Mouse (Mus musculus) kidney, embryonic 14.5 days (tissue): ENCODE data around the gene Pdhx. TPM values are rescaled to one million over a fixed set of nuclear protein-coding genes. Genes with fewer than 3 reads are reported as not detected.

ENCODE experiments used
- ATAC-seq: fragments of 200-750 bp; cut with Nextera tagmentation; 2 replicates; pipeline ENCODE4 v1.8.0; 2017; ENCODE audit warnings: moderate number of reproducible peaks, mild to moderate bottlenecking, moderate TSS enrichment, moderate library complexity; ENCODE audit not compliant: low FRiP score, low TSS enrichment
- H3K27ac ChIP-seq: fragments of 300-500 bp; sonication (generic); 2 replicates; pipeline ENCODE4 v1.5.1; 2014; ENCODE audit warnings: low read depth, mild to moderate bottlenecking, low read length, moderate library complexity, mixed read lengths
- H3K27me3 ChIP-seq: fragments of 300-500 bp; sonication (generic); 2 replicates; pipeline ENCODE4 v1.6.1; 2014; ENCODE audit warnings: mild to moderate bottlenecking, low read length; ENCODE audit not compliant: control insufficient read depth, insufficient read depth
- H3K36me3 ChIP-seq: fragments of 300-500 bp; sonication (generic); 2 replicates; pipeline ENCODE4 v1.6.1; 2014; ENCODE audit warnings: low read length, mixed read lengths; ENCODE audit not compliant: control insufficient read depth, insufficient read depth
- H3K4me1 ChIP-seq: fragments of 300-500 bp; sonication (generic); 2 replicates; pipeline ENCODE4 v1.6.1; 2014; ENCODE audit warnings: low read length, mixed read lengths; ENCODE audit not compliant: control insufficient read depth, insufficient read depth
- H3K4me2 ChIP-seq: fragments of 300-500 bp; sonication (generic); replicated peaks from 2 replicates; pipeline ENCODE4 v1.6.1; 2014; ENCODE audit warnings: low read depth, mild to moderate bottlenecking, low read length
- H3K4me3 ChIP-seq: fragments of 300-500 bp; sonication (generic); 2 replicates; pipeline ENCODE4 v1.5.1; 2014; ENCODE audit warnings: mild to moderate bottlenecking, low read length
- H3K9ac ChIP-seq: fragments of 300-500 bp; sonication (generic); 2 replicates; pipeline ENCODE4 v1.6.1; 2014; ENCODE audit warnings: low read depth, mild to moderate bottlenecking, low read length, moderate library complexity
- H3K9me3 ChIP-seq: fragments of 300-500 bp; sonication (generic); 2 replicates; pipeline ENCODE4 v1.6.1; 2016; ENCODE audit warnings: low read length; ENCODE audit not compliant: control insufficient read depth
- WGBS: fragments of 180-500 bp; shearing (Covaris S2); extraction: QIAGEN DNeasy Blood & Tissue Kit; methylation state at CpG from one replicate; pipeline ENCODE4 v1.1.7; 2014; 5-methylcytosine and 5-hydroxymethylcytosine counted together
- polyA plus RNA-seq: library from polyadenylated mRNA; unstranded; fragments of >200 nt; fragmentation: Nextera tagmentation; extraction: Ambion mirVana; gene quantifications from 2 replicates; pipeline ENCODE4 v1.2.1, GENCODE M21; 2014

Pdhx gene
- polyA plus RNA-seq = 31.5 and 38.3 TPM in 2 replicates

DNA sequence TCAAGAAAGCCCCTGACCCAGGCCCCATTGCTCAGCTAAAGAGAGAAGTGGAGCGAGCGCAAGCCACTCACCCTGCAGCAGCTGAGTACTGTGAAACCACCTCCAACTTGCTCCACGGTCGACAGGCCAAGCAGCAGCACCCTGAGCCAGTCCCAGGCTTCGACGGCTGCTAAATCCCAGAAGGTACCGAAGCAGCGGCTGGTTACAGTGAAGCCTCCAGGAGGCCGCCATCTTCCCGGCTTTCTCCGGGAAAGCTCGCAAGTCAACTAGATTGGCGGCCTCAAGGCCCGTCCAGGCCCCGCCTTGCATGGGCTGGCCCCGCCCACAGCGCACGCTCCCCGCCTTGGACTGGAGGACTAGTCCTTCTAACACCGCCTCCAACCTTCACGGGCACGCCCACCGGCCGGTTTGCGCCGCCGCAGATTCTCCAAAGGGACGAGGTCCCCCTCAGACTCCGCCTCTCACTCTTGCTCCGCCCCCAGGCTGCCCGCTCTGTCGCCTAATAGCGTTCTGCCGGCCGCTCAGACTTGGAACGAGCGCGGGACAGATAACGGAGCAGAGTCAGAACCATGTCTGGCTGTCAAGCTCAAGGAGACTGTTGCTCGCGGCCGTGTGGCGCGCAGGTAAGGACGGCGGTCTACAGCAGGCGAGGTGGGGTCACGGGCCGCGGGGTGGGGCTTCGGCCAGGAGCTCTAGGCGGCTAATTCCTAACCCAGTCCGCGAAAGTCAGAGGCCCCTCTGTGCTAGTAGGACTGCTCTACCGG is at the start of gene Pdhx, which contains the start of gene Apip:
TSS of gene Pdhx (minus strand) at position 295 of the 764 bp plus-strand sequence.
TSS of gene Apip (plus strand) at position 457 of the 764 bp plus-strand sequence.
- ATAC-seq = peak; percentile 99
- Histone ChIP-seq H3K9me3 (no peaks in the 10 kb centered on the region), H3K4me1 (peaks cover 10% of the 10 kb centered on the region; the same call in 1 of the 2 replicates), H3K4me2 (peak within 1 kb of the TSS; percentile 50), H3K9ac (peak within 1 kb of the TSS; percentile 76), H3K27ac (peak within 1 kb of the TSS; percentile 59), H3K4me3 (peak within 1 kb of the TSS; percentile 69), H3K36me3 (0 out of 2 replicates have a peak, but pooled peaks cover 2% of the 10 kb centered on the region), H3K27me3 (no peaks in the 10 kb centered on the region)
- under 1% methylated on average over 55 of the region's 55 CpGs for WGBS

DNA sequence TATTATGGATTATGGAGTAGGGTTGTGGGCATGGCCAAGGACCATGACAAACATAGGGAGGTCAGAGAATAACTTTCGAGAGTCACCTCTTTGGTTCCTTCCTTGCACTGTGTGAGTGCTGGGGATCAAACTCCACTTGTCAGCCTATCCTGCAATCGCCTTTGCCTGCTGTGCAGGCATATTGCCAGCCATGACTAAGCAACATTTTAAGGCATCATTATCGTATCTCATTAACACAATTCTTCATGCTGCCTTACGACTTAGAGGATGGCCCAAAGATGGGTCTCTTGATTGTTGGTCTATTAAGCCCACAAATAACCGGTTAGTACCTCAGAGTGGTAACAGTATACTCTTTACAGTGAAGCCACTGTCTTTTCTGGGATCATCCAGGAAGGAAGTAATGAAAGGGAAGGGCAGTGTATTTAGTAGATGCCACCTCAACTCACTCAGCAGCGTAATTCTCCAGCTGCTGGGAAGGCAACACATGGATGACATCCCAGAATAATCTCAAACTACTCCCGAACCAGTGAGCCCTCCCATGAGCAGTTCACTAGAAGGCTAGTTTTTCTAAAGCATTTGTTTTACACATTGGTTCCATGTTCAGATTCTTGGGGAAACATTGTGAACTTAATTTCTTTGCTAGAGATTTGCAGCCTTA is 46.0 kb upstream of the Pdhx start:
- H3K36me3 ChIP-seq = no peaks in the 10 kb centered on the region
- no peak overlapping the region for H3K4me3 ChIP-seq
- H3K4me1 ChIP-seq = no peaks in the 10 kb centered on the region
- no peak for ATAC-seq
- WGBS = 71% methylated on average over 7 of the region's 7 CpGs
- no peak overlapping the region for H3K9ac ChIP-seq
- H3K27ac ChIP-seq = no peak overlapping the region
- no peaks in the 10 kb centered on the region for H3K9me3 ChIP-seq
- no peaks in the 10 kb centered on the region for H3K27me3 ChIP-seq
- H3K4me2 ChIP-seq = no peak overlapping the region

DNA sequence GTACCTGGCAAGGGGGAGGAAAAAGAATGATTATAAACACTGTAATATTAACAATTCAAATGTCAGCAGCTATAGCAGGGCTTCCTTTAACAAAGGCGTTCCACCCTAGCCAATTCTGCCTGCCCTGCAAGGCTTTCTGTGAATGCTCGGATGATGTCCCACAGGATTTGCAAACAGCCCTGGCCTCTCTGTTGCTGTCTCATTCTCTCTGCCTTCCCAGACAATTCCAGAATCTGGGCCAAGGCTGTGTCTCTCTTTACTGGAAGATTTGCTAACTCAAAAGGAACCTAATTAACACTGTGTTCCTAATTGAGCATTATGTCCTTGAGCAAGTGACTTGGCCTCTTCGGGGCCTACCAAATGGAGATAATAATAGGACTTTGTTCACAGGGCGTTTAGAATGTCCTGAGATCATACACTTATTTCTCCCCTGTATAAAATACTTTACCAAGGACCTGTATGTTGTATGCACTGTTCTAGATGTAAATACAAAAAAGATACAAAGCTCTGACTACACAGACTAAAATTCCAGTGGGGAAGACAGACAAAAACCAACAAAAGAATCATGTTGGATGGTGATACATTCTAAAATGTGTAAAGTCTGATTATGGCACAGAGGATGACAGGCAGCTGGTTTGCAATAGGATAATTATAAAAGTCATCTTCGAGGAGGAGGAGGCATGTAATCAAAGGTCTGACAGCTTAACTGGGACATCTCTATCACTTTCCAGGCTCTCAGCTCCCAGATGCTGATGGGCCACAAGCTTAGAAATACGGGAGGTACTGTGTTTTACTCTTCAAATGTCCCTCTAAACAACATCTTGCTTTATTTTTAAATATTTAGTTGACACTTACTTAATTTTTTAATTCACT is 45.2 kb upstream of the Pdhx start:
- no peaks in the 10 kb centered on the region for H3K9me3 ChIP-seq
- ATAC-seq = no peak
- H3K36me3 ChIP-seq = no peaks in the 10 kb centered on the region
- H3K9ac ChIP-seq = no peak overlapping the region
- WGBS = 55% methylated on average over 6 of the region's 6 CpGs
- no peak overlapping the region for H3K4me2 ChIP-seq
- H3K27me3 ChIP-seq = no peaks in the 10 kb centered on the region
- H3K4me1 ChIP-seq = no peaks in the 10 kb centered on the region
- H3K4me3 ChIP-seq = no peak overlapping the region
- H3K27ac ChIP-seq = no peak overlapping the region

DNA sequence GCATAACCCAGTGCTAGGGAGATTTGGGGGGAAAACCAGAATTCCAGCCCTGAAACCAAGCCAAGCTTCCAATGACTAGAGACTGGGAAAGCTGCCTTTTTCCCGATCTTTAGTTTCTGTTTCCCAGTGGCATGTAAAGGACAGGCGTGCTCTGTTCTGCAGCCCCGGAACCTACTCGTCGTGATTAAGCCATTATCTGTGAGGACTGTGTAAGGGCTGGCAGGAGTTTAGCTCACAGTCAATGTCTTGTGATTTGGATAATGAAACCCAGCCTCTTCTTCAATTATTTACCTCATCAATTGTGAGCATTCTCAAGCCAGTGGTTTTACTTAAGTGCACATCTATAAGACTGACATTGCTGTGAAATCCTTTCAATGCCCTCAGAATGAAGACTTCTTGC is 43.9 kb upstream of the Pdhx start:
- Histone ChIP-seq H3K9ac (no peak overlapping the region), H3K9me3 (no peaks in the 10 kb centered on the region), H3K4me1 (0 out of 2 replicates have a peak, but pooled peaks cover 1% of the 10 kb centered on the region), H3K27me3 (no peaks in the 10 kb centered on the region), H3K36me3 (no peaks in the 10 kb centered on the region), H3K4me3 (no peak overlapping the region), H3K4me2 (no peak overlapping the region), H3K27ac (no peak overlapping the region)
- ATAC-seq = no peak
- 89% methylated on average over 5 of the region's 5 CpGs for WGBS

DNA sequence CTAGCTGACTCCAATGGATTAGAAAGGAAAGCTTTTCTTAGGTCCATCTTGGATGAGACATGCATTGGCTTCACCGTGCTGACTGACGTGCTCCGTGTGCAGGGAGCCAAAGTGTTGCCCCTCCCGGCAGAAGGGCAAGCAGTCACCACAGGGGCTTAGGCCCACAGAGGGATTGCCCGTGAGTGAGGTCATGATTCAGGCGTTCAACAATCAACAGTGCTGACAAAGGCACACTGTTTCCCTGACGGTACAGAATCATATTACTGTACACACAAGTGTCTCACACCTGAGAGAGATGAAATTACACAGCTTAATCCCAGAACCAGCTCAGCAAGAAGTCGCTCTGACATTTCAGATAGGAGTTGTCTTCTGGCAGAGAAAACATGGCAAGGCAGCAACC is 38.4 kb upstream of the Pdhx start:
- 0 out of 2 replicates have a peak, but pooled peaks cover 3% of the 10 kb centered on the region for H3K4me1 ChIP-seq
- H3K4me3 ChIP-seq = no peak overlapping the region
- H3K9me3 ChIP-seq = no peaks in the 10 kb centered on the region
- H3K27ac ChIP-seq = no peak overlapping the region
- no peak overlapping the region for H3K9ac ChIP-seq
- H3K36me3 ChIP-seq = no peaks in the 10 kb centered on the region
- 43% methylated on average over 8 of the region's 8 CpGs for WGBS
- H3K27me3 ChIP-seq = no peaks in the 10 kb centered on the region
- no peak overlapping the region for H3K4me2 ChIP-seq
- ATAC-seq = no peak

DNA sequence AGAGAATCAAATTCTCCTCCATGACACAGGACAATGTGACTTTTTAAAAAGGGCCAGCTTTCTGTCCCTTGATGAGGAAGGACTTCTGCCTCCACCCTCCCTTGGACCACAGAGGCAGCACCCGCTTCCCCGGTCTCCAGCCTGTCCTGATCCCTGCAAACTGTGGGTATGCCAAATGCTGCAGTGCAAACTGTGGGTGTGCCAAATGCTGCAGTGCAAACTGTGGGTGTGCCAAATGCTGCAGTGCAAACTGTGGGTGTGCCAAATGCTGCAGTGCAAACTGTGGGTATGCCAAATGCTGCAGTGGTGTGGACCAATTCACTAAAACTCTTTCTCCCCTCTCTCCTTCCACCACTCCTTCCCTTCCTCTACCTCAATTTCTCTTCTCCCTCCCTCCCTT is 32.9 kb upstream of the Pdhx start:
- H3K4me3 ChIP-seq = no peak overlapping the region
- no peaks in the 10 kb centered on the region for H3K4me1 ChIP-seq
- H3K9me3 ChIP-seq = no peaks in the 10 kb centered on the region
- no peak overlapping the region for H3K4me2 ChIP-seq
- ATAC-seq = no peak
- no peaks in the 10 kb centered on the region for H3K36me3 ChIP-seq
- WGBS = 74% methylated on average over 2 of the region's 2 CpGs
- H3K9ac ChIP-seq = no peak overlapping the region
- H3K27ac ChIP-seq = no peak overlapping the region
- no peaks in the 10 kb centered on the region for H3K27me3 ChIP-seq

DNA sequence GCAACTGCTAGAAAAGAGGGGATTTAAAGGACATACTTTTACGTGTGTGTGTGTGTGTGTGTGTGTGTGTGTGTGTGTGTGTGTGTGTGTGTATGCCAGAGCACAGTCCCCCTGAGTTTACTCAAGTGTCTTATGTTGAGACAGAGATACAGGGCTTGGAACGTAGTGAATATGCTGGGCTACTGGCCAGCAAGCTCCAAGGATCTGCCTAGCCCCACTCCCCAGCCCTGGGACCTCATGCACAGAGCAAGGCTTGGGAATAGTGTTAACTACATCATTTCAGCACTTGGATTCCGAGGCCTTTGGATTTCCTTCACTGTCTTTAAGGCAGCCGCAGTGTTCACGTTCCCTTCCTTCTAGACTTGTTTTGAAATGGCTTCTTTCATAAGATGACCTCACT is 29.3 kb upstream of the Pdhx start:
- no peak overlapping the region for H3K4me2 ChIP-seq
- 69% methylated on average over 5 of the region's 5 CpGs for WGBS
- H3K9me3 ChIP-seq = no peaks in the 10 kb centered on the region
- H3K4me3 ChIP-seq = no peak overlapping the region
- H3K4me1 ChIP-seq = no peaks in the 10 kb centered on the region
- no peak for ATAC-seq
- H3K27me3 ChIP-seq = no peaks in the 10 kb centered on the region
- no peaks in the 10 kb centered on the region for H3K36me3 ChIP-seq
- no peak overlapping the region for H3K9ac ChIP-seq
- no peak overlapping the region for H3K27ac ChIP-seq

DNA sequence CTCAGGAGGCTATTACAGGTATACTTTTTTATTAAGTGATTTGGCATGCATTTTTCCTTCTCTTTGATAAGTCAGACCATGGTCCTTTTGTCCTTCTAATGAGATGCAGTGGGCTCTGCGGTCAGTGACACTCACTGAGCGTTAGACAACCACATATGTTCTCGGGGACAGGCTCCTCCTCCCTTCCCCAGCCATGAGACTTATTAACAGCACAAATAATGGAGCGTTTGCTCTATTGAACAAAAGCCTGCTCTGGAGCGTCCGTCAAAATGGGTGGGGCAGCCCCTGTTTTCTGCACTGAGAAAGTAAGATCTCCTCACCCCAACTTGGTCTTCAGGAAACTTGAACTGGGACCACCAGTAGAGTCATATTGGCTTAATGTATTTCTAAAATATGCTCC is 16.2 kb upstream of the Pdhx start:
- H3K4me2 ChIP-seq = no peak overlapping the region
- H3K4me1 ChIP-seq = no peaks in the 10 kb centered on the region
- no peak overlapping the region for H3K27ac ChIP-seq
- WGBS = 84% methylated on average over 6 of the region's 6 CpGs
- peaks cover 3% of the 10 kb centered on the region; the same call in 1 of the 2 replicates for H3K9me3 ChIP-seq
- H3K4me3 ChIP-seq = no peak overlapping the region
- peaks cover 18% of the 10 kb centered on the region for H3K36me3 ChIP-seq
- no peak overlapping the region for H3K9ac ChIP-seq
- ATAC-seq = no peak
- no peaks in the 10 kb centered on the region for H3K27me3 ChIP-seq
